Mouse (Mus musculus) cerebellum, adult 2 months (tissue): ENCODE results near the gene Myh15.

ENCODE experiments used
- CTCF ChIP-seq: fragments of 200-500 bp; IDR thresholded peaks from 2 replicates; pipeline ENCODE4 v1.5.1; 2011; ENCODE audit warnings: low read depth, mild to moderate bottlenecking, control low read depth, low read length, moderate library complexity, borderline replicate concordance; ENCODE audit not compliant: insufficient read depth
- POLR2A ChIP-seq: fragments of 200-500 bp; IDR thresholded peaks from 2 replicates; pipeline ENCODE4 v1.6.1; 2011; ENCODE audit warnings: low read length, control low read depth, borderline replicate concordance; ENCODE audit not compliant: insufficient read depth

DNA sequence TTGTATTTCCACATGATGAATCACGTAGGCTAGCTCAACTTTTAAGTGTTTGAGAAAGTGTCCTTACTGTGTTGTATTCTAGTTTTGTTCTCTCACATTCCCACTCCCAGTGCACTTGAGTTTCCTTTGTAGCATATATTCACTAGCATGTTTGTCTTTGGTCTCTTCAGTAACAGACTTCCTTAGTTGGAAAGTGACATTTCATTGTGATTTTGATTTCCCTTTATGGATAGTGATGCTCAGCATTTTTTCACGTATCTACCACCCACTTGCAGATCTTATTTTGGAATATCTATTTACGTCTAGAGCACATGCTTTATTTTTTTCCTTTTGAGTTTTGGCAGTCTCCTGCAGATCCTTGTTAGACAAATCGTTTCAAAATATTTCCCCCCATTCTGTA, 19.5 kb upstream of the Myh15 start:
- TF ChIP-seq CTCF (no peak), POLR2A (no peak)
